Mouse (Mus musculus) heart, postnatal 0 days (tissue): ENCODE measurements at regions not wholly inside any gene's neighbourhood (a gene's known extent, or its start where the extent isn't known, plus 50 kb on each side); places are given as distances from the start of the nearest gene placed in this dataset.

Source experiments
- ATAC-seq: fragments of 200-750 bp; cut with Nextera tagmentation; 2 replicates; pipeline ENCODE4 v1.8.0; 2017; ENCODE audit warnings: low read depth, moderate number of reproducible peaks, moderate library complexity; ENCODE audit not compliant: insufficient read depth
- DNase-seq: peaks from one replicate; pipeline ENCODE4 v3.0.0-alpha.2; 2016; ENCODE audit warnings: low spot score
- H3K27ac ChIP-seq: fragments of 300-500 bp; sonication (generic); 2 replicates; pipeline ENCODE4 v1.5.1; 2014; ENCODE audit warnings: low read depth, mild to moderate bottlenecking
- H3K27me3 ChIP-seq: fragments of 300-500 bp; sonication (generic); 2 replicates; pipeline ENCODE4 v1.6.1; 2014; ENCODE audit warnings: low read length, mixed read lengths; ENCODE audit not compliant: control insufficient read depth, insufficient read depth
- H3K36me3 ChIP-seq: fragments of 300-500 bp; sonication (generic); replicated peaks from 2 replicates; pipeline ENCODE4 v1.6.1; 2014; ENCODE audit warnings: low read length, mixed read lengths; ENCODE audit not compliant: control insufficient read depth, insufficient read depth
- H3K4me1 ChIP-seq: fragments of 300-500 bp; sonication (generic); 2 replicates; pipeline ENCODE4 v1.6.1; 2014; ENCODE audit warnings: antibody characterized with exemption; ENCODE audit not compliant: control insufficient read depth, insufficient read depth
- H3K4me2 ChIP-seq: fragments of 300-500 bp; sonication (generic); 2 replicates; pipeline ENCODE4 v1.6.1; 2014; ENCODE audit warnings: low read depth, mild to moderate bottlenecking, low read length, moderate library complexity
- H3K4me3 ChIP-seq: fragments of 300-500 bp; sonication (generic); 2 replicates; pipeline ENCODE4 v1.5.1; 2014; ENCODE audit warnings: low read depth, low read length
- H3K9ac ChIP-seq: fragments of 300-500 bp; sonication (generic); replicated peaks from 2 replicates; pipeline ENCODE4 v1.6.1; 2014; ENCODE audit warnings: low read depth, low read length, mixed read lengths
- H3K9me3 ChIP-seq: fragments of 300-500 bp; sonication (generic); replicated peaks from 2 replicates; pipeline ENCODE4 v1.6.1; 2016; ENCODE audit warnings: low read length; ENCODE audit not compliant: control insufficient read depth
- CTCF ChIP-seq: IDR thresholded peaks from 2 replicates; pipeline ENCODE4 v1.5.1; 2016; ENCODE audit warnings: antibody characterized with exemption, control low read depth, low read depth
- EP300 ChIP-seq: IDR thresholded peaks from 2 replicates; pipeline ENCODE4 v1.6.1; 2016; ENCODE audit warnings: antibody characterized with exemption, low read depth
- WGBS: fragments of 180-500 bp; shearing (Covaris S2); extraction: QIAGEN DNeasy Blood & Tissue Kit; methylation state at CpG from one replicate; pipeline ENCODE4 v1.1.7; 2014; 5-methylcytosine and 5-hydroxymethylcytosine counted together

GRCm38 (mm10) chr6:118300781-118301180 is 103.3 kb upstream of the Ret start:
- DNase-seq (no peak), ATAC-seq (no peak)
- Histone ChIP-seq H3K36me3 (no peaks in the 10 kb centered on the region), H3K27me3 (no peaks in the 10 kb centered on the region), H3K4me1 (no peaks in the 10 kb centered on the region), H3K9me3 (no peaks in the 10 kb centered on the region), H3K27ac (no peak overlapping the region), H3K9ac (no peak overlapping the region), H3K4me3 (no peak overlapping the region), H3K4me2 (no peak overlapping the region)
- 46% methylated on average over 6 of the region's 6 CpGs for WGBS
- TF ChIP-seq CTCF: no peak
- no peak for TF ChIP-seq EP300

DNA sequence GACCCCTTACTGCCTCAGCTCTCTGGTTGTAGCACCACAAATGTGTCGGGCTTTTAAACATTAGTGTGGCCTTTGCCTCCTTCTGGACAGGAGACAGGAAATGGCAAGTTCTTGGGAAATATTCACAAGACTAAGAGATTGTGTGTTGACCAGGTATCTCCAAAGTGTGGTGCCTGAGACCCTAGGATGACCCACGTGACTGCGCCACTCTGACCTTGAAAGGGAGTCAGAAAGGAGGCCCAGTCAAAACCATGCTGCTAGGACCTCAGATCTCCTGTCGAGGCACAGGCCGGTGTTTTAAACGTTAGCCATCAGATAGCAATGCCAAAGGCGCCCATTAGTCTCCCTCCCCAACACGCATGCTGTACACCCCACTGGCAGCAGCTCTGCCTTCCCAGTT is 100.1 kb upstream of the Ret start:
- Histone ChIP-seq H3K4me2 (no peak overlapping the region), H3K9me3 (no peaks in the 10 kb centered on the region), H3K36me3 (no peaks in the 10 kb centered on the region), H3K4me1 (no peaks in the 10 kb centered on the region), H3K27me3 (no peaks in the 10 kb centered on the region), H3K9ac (no peak overlapping the region), H3K27ac (no peak overlapping the region), H3K4me3 (no peak overlapping the region)
- 76% methylated on average over 8 of the region's 8 CpGs for WGBS
- no peak for DNase-seq
- no peak for TF ChIP-seq CTCF
- ATAC-seq: no peak

DNA sequence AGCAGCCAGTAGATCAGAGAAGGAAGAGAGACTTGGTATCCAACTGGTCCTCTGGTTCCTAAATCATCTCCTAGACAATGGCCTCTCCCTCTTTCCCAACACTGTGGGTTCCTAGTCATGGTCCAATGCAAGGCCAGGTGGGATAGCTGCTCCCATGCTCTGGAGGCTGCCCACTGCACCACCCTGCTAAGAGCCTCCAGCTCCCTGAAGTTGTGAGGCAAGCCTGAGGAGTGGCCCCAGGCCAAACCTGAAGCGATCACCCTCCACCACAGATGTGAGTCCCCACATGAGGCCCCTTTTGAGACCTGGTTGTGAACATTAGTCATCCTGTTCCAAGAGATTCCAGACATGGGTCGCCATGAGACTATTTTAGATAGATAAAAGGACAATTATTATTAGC is 96.5 kb upstream of the Ret start:
- no peak overlapping the region for H3K9ac ChIP-seq
- H3K9me3 ChIP-seq: no peaks in the 10 kb centered on the region
- no peaks in the 10 kb centered on the region for H3K36me3 ChIP-seq
- no peaks in the 10 kb centered on the region for H3K4me1 ChIP-seq
- H3K27me3 ChIP-seq: no peaks in the 10 kb centered on the region
- no peak for TF ChIP-seq CTCF
- TF ChIP-seq EP300: no peak
- ATAC-seq: no peak
- DNase-seq: no peak
- 51% methylated on average over 2 of the region's 2 CpGs for WGBS
- no peak overlapping the region for H3K4me3 ChIP-seq
- no peak overlapping the region for H3K4me2 ChIP-seq
- no peak overlapping the region for H3K27ac ChIP-seq

- Histone ChIP-seq H3K27me3 (no peaks in the 10 kb centered on the region), H3K4me2 (no peak overlapping the region), H3K4me3 (no peak overlapping the region), H3K36me3 (no peaks in the 10 kb centered on the region), H3K27ac (no peak overlapping the region), H3K9ac (no peak overlapping the region), H3K4me1 (no peaks in the 10 kb centered on the region), H3K9me3 (no peaks in the 10 kb centered on the region)
- ATAC-seq: no peak
- TF ChIP-seq CTCF (no peak), EP300 (no peak)
- 24% methylated on average over 2 of the region's 2 CpGs for WGBS
- no peak for DNase-seq
Measured at GRCm38 (mm10) chr6:118292928-118293327, 95.4 kb upstream of the Ret start.

GRCm38 (mm10) chr6:118292272-118292671 is 94.8 kb upstream of the Ret start:
- Histone ChIP-seq H3K36me3 (no peaks in the 10 kb centered on the region), H3K4me2 (no peak overlapping the region), H3K4me3 (no peak overlapping the region), H3K4me1 (no peaks in the 10 kb centered on the region), H3K9ac (no peak overlapping the region), H3K27ac (no peak overlapping the region), H3K27me3 (no peaks in the 10 kb centered on the region), H3K9me3 (no peaks in the 10 kb centered on the region)
- WGBS: 51% methylated on average over 2 of the region's 2 CpGs
- ATAC-seq (no peak), DNase-seq (no peak)
- TF ChIP-seq CTCF: no peak
- no peak for TF ChIP-seq EP300

GRCm38 (mm10) chr6:118291426-118291825 is 93.9 kb upstream of the Ret start:
- TF ChIP-seq EP300 (no peak), CTCF (no peak)
- Histone ChIP-seq H3K4me3 (no peak overlapping the region), H3K9me3 (no peaks in the 10 kb centered on the region), H3K4me1 (no peaks in the 10 kb centered on the region), H3K9ac (no peak overlapping the region), H3K27me3 (no peaks in the 10 kb centered on the region), H3K36me3 (no peaks in the 10 kb centered on the region), H3K27ac (no peak overlapping the region), H3K4me2 (no peak overlapping the region)
- 53% methylated on average over 2 of the region's 2 CpGs for WGBS
- ATAC-seq (no peak), DNase-seq (no peak)
